Mouse (Mus musculus): ENCODE data around the gene Dner.
A peak's percentile ranks its signal among the peaks of the same experiment; 100 is the strongest.

Gene Dner

DNA sequence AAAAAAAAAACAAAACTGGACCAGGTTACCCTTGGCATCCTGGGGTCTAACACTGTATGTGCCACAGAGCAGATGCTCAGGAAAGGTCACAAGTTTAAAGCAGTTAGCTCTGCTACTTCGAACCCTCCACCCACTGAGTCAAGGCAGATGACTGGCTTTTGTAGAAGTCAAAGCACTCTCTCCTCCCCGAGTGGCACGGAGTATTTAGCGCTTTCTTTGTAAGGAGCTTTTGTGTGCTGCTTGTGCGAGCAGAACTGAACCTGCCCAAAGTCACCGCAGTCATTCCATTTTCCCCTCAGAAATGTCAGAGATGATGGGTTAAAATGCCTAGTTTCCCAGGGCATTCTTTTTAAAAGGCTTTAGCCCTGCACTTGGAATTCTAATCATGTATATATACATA is 59.1 kb downstream of the Dner start:
- DNase-seq (ENCODE audit: low read depth, low spot score): no peak

DNA sequence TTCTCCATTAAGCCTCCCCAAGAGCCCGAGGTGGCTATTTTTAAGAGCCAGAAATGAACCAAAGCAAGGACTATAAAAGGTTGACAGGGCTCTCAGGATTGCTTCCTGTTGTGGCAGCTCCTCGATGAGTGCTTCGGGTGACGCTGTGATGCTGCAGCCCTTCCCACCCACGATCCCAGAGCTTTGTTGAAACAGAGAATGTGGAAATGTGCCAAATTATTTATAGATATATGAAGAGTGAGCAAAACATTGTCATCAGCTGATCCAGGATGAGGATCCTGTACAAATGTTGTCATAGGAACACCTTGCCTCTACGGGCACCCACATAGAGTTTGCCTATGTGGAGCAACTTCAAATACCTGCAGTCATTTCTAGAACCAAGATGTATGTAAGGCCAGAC is 67.8 kb downstream of the Dner start:
- DNase-seq (ENCODE audit: low read depth, low spot score): no peak

DNA sequence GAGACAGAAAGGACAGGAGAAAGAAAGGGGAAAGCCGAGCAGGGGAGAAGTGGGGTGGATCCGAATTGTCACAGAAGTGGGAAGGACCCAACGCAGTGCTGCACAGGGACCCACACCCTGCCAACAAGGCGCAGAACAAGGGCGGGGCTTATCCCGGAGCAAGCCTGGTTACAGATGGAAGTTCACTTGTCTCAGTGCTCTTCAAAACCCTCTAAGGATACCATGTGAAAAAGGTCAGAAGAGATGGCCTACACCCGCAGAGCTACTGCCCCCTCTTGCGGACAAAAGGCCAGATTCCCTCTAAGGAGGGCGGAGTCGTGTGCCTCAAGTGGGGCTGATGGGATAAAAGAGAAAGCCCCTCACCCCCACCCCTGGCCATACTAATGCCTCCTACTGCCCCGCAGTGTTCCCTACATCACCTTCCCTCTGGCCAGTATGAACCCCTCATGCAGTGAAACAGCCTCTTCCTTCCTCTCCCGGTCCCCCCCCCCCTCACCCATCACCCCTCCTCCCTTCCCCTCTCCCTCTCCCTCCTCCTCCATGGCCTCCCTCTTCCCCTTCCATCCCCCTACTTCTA is 73.0 kb downstream of the Dner start:
- DNase-seq (ENCODE audit: low read depth, low spot score): no peak

DNA sequence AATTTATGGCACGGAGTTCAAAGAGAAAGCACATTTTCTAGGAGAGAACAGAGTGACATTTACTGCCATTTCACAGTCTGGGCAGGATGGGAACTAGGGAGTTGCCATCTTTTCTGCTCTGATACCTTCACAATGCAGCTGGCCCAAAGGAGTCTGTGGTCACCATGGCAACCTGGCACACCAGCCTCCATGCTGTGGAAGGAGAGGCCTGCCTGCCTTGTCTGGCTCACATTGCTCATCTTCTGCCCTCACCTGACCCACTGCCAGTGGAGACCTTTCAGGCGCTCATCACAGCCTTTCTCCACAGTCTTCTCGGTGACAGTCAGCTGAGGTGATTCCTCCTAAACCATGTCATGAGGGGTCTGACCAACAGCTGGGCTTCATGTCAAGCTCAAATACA is 74.7 kb downstream of the Dner start:
- DNase-seq (ENCODE audit: low read depth, low spot score): peak; percentile 67

DNA sequence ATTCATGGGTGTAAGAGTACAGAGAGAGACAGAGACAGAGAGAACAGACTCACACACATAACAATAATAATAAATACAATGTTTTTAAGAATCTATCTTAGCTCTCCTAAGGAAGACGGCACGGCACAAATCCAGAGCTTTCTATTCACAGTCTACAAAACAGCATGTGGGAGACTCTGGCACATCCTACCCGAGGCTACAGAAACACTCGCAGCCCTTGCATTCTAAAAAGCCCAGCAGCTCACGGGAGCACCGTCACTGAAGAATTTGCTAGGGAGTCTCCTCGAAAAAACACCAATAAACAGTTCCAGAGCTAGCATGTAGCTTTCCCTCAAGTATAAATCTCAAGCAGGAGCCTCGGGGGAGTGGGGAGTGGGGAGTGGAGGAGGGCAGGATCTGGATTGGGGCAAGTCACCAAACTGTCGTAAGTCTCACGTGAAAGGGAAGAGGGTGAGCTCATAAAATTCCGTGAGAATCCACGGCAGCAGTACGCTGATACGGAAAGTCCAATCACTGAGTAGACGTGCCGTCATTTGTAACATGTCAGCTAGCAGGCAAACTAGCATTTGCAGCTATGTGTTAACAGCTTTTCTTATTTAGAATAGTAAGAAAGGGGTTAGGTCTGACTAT is 76.8 kb downstream of the Dner start:
- no peak for DNase-seq (ENCODE audit: low read depth, low spot score)

DNA sequence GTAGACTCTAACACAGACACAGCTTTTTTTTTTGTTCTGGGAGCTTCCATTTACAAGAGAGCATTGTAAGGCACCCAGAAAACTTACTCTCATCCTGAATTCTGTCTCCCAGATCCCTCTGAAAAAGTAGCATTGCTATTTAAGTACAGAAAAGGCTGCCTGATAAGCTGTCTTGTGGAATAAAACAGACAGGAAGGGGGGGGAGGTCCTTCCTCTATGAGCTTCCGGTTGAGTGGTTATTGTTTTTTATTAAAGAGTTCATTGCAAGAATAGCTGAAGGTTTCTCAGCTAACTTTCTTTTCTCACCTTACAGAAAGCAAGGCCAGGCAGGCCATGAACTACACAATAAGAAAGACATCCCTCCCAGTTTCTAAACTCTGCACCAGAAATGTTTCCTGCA is 77.9 kb downstream of the Dner start:
- no peak for DNase-seq (ENCODE audit: low read depth, low spot score)

DNA sequence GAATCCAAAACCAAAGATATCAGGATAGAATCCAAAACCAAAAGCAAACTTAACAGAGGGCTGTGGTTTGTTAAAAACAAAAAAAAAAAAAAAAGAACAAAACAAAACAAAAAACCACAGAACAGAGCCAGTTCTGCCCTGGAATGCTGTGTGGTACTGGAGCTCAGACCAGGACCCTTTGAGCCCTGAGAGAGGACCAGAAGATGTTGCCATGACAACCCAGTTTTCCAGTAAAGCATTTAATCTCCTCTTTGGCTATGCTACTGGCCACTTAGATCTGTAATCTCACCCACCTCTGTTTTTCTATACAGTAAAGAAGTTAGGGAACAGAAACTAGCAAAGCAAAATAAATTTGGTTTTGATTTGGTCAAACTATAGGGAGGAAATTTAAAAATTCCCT is 79.9 kb downstream of the Dner start:
- no peak for DNase-seq (ENCODE audit: low read depth, low spot score)

DNA sequence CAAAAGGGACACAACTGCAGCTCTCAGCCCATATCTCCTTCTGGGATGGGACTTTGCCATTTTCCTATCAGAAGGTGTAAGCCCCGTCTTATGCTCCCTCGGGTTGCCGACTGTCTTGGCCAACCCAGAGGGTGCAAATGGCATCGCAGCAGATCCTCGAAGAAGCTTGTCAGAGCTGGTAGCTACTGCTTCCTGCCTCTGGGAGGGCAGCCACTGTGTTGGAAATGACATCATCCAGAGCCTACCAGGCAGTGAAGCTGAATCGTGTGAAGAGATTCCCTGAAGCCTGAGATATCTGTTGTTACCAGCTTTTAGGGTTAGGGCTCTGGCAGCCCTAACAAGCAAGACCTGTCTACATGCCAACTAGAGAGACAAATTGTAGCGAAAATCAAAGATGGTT is 81.4 kb downstream of the Dner start:
- DNase-seq (ENCODE audit: low read depth, low spot score): no peak

DNA sequence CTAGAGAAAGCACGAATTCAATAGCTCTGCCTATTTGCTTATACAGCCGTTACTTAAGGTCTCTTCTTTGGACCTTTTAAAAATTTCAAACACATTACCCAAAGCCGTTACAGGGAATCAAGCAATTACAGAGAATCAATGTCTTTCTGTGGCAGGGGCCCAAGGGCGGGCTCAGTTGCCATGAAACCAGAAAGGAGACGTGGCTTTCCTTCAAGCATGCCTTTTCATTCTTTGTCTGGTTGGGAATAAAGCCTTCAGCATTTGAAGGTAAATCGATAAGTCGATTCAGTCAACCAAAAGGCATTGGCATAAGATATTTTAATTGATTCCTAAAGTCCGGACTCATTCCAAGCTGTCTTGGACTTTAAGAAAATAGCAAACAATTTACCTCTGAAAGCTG is 82.9 kb downstream of the Dner start:
- no peak for DNase-seq (ENCODE audit: low read depth, low spot score)

DNA sequence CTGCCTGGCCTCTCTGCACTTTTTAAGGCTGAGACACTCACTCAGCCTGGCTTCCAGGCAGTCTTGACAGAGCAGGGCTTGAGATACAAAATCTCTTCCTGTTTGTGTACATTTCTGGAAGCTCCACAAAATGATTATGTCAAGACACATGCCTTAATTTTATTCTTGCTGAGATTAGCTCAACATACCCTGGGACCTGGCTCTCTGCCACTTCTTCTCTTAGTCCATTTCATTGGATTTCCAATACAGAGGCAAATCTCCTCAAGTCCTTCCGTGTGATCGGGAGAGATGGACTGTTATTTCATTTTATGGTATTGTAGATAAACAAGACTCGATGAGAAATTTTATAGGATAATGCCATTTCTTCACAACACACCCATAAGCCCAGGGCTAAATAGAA is 84.7 kb downstream of the Dner start:
- DNase-seq (ENCODE audit: low read depth, low spot score): no peak

DNA sequence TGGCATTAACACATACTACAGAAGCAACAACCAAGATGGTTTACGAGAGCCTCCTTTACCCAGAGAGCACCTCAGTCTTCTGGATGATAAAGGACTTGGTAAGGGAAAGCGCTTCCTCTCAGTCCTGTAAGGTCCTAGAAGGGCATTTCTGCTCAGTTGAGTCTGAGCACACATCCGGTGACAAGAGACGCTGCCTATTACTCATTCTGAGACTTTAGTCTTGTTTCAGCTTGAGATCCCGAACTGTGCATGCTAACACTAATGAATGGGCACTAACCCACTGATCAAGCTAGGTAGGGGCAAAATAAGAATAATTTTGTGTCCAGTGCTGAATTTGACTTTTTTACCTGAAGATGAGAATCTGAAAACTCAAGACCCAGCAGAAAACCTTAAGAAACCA is 97.0 kb downstream of the Dner start:
- DNase-seq (ENCODE audit: low read depth, low spot score): no peak

DNA sequence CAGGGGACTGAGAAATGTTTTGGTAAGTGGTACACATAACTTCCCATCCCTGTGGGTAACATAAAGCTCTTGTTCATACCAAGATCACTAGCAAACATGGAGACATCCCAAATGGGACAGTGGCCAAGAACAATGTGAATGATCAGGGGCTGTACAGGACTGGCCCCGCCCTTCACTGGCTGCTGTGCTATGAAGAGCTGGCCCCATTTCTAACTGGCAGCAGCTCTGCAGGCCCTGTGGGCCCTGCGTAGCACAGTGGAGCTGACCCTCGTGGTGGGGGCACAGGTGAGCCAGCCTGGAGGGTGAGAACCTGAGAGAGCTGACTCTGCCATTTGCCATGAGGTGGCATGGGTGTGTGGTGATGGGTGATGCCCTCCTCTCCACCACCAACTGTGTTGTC is 100.0 kb downstream of the Dner start:
- DNase-seq (ENCODE audit: low read depth, low spot score): no peak

DNA sequence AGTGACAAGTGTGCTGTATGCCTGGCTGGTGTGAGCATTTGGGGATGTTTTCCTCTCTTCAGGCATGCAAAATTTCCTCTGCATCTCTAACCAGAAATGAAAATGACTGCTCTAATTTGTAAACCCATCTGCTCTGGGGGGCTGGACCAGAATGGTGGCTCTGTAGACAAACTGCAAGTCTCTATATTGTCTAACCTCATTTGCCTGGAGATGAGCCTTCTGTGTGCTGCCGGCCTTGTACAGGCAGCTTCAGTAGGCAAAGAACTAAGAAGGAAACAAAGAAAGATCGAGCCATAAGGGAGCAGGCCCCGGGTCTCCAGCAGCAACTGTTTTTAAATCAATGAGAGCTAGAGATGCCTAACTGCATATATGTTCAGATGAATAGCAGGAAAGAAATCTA is 103.6 kb downstream of the Dner start:
- no peak for DNase-seq (ENCODE audit: low read depth, low spot score)

DNA sequence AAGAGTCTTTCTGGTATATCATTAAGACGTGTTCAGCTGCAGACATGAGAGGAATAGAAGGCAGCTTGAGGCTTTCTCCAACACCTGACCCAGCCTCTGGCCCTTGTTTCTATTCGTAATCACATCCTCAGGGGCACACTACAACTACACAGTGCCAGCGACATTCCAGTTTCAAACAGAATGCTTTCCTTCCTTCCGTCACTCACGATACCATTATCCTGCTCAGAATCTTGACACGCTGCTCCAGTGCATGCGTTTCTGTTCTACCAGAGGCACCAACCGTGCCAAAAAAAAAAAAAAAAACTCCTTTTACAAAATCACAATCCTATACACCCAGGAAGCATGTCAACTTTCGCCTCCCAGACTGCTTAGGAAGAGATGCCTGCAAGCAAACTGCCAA is 105.5 kb downstream of the Dner start:
- DNase-seq (ENCODE audit: low read depth, low spot score): no peak

DNA sequence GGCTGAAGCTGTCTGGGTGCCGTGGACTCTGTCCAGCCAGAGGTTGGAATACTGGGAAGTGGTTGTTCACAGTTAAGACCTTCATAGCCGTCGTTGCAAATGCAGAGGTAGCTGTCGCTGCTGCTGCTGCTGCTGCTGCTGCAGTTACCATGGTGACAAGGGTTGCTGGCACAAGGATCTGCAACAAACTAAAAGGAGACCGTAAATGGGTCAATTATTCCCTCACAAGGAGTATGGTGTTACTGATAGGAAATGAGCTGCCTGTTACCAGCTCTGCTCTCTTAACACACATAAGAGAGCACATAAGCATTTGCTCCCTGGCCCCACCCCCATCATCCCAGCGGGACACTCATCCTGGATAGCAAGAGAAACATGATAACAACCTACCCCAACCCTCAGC is 110.6 kb downstream of the Dner start:
- peak; percentile 17 for DNase-seq (ENCODE audit: low read depth, low spot score)

DNA sequence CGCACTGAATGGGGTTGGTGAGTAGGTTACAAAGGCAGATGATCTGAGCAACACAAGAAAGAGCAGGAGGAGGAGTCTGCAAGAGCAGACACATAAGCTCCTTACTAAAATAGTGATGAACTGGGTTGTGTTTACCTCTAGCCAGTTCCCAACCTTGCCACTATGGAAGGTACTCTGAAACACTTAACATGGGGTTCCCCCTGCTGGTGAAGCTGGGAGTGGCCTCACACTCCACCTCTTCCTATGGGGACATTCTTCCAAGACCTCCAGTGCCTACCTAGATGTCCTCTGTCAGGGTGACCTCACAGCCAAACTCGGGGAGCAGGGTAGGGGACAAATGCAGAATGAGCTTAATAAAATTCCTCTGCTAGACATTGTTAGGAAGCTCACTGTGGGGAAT is 114.2 kb downstream of the Dner start:
- peak; percentile 53 for DNase-seq (ENCODE audit: low read depth, low spot score)

DNA sequence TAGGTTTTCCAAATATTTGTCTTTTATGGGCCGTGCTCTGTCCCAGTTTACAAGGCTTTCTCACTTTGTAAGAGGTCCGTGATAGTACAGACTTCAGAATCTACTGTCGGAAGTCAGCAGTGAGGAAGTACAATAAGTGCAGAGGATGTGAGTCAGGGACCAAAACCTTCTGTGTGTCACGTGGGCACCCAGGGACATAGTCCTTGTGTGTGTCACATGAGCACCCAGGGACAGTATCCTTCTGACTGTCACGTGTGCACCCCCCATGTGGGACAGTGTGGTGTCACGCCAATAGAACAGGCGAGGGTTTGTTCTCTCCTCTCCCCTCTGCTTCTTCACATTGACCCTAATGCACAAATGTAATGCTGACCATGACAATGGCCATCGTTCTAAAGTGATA is 134.2 kb downstream of the Dner start:
- no peak for DNase-seq (ENCODE audit: low read depth, low spot score)

DNA sequence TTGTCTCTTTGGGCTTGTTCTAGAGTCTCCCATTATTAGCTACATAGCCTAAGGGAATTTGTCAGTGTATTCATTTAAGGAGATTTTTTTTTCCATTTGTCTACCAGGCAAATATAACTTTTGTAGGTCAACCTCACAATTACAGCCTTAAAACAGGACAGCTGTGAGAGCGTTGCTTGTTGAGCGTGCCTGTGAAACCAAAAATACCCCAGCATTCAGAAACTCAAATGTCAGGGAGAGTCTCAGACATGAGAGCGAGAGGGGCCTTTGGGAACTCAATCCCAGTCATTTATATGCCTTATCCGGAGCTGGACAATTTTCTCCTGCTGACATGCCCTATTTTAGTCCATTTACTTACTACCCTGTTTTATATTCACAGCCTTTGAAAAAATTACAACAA is 134.6 kb downstream of the Dner start:
- no peak for DNase-seq (ENCODE audit: low read depth, low spot score)

DNA sequence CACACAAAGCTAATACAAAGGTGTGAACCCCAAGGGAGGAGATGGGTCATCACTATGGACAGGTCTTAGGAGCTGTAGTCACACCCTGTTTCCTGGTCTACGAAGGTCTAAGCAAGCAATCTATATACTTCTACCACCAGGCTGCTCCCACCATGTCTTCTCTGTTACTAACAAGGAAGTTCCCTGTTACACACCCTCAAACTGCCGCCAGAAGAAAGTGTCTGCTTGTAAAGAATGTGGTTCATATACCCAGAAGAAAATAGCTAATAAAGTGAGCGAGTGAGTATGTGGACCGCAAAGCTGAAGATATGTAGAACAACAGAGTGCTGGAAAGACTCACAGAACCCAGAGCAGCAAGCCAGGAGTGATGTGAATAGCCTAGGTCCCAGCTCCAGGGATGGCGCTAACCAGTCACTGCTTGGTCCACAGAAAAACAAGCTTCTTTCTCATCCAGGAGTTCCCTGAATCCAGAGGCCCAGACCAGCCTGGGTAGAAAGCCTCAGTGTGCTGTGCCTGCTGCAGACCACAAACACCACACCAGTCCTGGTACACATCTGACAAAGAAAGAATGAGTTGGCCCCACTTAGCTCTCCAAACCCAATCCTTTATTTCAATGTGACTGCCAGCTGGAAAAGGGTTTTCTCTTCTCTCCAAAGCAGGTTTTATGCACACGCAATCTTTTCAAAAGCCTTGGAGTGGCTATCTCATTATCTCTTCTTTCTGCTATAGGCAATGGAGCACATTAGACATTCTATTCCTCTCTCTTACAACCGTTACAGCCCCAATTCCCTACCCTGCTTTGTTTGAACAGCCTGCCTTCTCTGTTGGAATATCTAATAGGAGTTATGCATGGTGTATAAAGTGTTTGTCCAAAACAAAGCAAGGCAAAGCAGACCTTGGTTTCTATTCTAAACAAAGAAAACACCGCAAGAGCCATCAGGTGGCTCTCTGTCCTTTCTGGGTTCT is 139.2 kb downstream of the Dner start:
- no peak for DNase-seq (ENCODE audit: low read depth, low spot score)

DNA sequence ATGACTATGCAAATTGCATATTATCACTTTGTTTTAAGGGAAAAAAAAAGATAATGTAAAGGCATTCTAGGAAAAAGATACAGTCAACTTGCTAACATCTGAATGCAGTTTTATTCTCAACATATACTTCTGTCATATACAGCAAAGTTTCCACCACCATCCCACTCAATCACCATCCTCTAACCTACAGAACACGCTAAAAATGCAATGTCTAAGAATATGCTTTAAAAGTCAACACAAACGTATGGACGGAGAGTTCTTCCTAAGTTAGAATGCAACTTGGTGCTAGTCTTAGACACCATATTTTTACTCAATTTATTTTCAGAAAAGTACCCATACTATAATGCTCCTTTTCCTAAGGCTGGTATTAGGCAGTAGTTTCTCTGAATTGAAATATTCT is 144.0 kb downstream of the Dner start:
- DNase-seq (ENCODE audit: low read depth, low spot score): no peak

DNA sequence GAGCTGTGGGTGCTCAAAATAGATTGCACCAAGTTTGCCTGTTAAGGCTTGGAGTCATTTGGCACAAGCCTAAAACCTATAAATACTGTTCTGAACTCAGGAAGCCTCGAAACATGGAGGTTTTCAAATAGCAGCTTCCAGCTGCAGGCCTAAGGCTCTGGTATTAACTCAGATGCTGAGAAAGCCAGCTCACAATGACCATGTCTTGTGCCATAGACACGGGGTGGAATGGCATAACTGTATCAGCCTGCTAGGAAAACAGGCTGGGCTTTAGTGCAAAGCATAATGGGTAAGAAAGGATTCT is 146.0 kb downstream of the Dner start:
- no peak for DNase-seq (ENCODE audit: low read depth, low spot score)

DNA sequence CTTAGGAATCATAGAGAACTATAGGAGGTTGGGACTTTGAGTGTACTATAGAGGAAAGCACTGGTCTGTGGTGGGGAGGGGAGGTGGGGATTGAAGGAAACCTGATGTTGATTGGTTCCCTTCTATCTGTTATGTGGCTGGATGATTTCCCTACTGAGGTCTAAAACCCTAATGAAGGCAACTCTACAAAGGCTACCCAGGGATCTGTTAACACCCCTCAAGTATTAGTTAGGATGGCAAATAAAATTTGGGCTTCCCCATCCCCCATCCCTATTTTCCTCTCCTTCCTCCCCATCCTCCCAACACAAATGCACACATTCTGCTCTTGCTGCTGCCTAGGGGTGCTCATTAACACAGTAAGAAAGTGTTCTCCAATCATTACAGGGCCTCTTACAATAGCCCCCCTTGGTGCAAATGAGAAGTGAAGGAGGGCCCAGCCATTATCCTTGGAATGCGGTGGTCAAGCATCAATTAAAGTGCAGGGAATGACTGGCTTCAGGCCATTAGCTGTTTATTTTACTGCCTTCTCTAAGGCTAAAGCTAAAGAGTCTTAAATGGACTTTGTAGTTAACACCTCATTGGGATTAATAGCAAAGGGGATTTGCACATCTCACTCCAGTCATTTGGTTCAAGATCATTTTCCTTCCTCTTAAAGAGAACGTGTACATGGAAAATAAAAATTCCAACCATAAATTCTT is 146.5 kb downstream of the Dner start:
- no peak for DNase-seq (ENCODE audit: low read depth, low spot score)

DNA sequence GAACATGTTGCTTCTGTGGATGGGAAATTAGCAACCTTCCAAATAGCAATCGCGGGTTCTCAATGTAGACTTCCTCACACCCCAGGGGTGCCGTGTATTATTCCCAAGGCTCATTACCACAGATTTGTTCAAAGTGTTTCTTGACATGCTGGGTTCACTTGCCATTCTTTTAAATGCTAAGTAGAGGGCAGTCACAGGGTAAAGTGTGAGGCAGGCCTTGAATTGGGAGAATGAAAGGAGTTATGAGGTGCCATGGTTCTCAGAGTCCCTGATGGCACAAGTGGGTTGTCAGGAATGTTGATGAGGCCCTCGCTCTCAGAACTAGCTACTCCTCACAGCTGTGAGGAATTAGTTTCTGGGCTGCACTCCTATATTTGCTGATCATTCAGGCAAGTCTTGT is 160.0 kb downstream of the Dner start:
- DNase-seq (ENCODE audit: low read depth, low spot score): no peak

Measured in mesoderm, embryonic 11.5 days (tissue).